Mouse (Mus musculus): ENCODE measurements around the gene Sec14l5.

Gene Sec14l5

GRCm38 (mm10) chr16:5153299-5154026, 6.6 kb downstream of the Sec14l5 start:
- DNase-seq (ENCODE audit: low spot score in 2 of 2), result no peak

DNA sequence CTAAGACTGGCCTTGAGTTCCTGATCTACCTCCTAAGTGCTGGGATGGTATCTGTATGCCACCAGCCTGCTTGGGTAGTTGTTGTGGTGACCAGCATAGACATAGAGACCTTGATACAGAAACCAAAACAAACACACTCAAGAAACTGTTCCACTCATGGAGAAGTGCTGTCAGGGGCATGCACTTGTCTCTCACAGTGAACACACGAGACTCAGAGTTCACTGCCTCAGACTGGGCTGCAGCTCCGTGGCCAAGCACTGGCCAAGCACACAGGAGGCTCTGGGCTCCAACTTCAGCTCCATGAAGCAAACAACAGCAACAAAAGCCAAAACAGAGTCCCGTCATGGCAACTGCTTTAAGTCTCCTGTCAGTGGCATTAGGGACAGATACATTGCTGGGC, 8.1 kb downstream of the Sec14l5 start:
- DNase-seq (ENCODE audit: low spot score in 2 of 2), result no peak

- no peak for DNase-seq (ENCODE audit: low spot score in 2 of 2)
Observed at GRCm38 (mm10) chr16:5156495-5156894, 9.6 kb downstream of the Sec14l5 start.

DNA sequence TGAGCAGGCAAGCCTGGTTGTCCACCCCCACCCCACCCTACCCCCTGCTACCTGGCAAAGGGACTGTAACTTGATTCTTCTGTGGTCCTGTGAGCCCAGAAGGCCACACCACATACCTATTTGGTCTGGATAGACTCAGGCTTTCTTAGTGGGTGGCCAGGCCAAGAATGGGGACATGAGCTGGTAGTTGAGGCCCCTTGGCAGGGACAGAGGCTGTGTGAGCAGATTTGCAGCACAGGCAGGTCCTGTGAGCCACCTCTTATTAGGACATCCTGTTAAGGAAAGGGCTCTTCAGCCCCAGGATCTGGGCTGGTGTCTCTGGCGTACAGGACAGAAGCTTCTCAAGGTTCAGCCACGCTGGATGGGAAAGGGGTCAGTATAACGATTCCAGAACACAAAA, 10.2 kb downstream of the Sec14l5 start:
- DNase-seq (ENCODE audit: low spot score in 2 of 2), result no peak

GRCm38 (mm10) chr16:5159248-5159647, 12.3 kb downstream of the Sec14l5 start:
- no peak for DNase-seq (ENCODE audit: low spot score in 2 of 2)

DNA sequence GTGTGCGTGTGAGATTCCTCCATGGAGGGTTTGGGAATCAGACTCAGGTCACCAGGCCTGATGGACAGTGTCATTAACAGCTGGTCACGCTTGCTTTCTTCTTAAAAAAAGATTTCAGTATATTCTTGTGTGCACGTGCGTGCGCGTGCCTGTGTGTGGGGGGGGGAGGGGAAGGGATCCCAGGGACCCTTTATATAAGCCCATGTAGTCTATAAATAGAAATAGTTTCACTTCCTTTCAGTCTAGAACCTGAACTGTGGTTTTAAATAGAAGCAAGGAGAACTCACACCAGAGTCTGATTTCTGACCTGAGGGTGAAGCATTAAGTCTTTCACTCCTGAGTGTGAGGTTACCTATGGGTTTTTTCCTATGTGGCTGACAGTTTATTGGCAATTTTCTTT, 17.4 kb downstream of the Sec14l5 start:
- no peak for DNase-seq (ENCODE audit: low spot score in 2 of 2)

- no peak for DNase-seq (ENCODE audit: low spot score in 2 of 2)
Observed at GRCm38 (mm10) chr16:5168038-5168437, 21.1 kb downstream of the Sec14l5 start.

DNA sequence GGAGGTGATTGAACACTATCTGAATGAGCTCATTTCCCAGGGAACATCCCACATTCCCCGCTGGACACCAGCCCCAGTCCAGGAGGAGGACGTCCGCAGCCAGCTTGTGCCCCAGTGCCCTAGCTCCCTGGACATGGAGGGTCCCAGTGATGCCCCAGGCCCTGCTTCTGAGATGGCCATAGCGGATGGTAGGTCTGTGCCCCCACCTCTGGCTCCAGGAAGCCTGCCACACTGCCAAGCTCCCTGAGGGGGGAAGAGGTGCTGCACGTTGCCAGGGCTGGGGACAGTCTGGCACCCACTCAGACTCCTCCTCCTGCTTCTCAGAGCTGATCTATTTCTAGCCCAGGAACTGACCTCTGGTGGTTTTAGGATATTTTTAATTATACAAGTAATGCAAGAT, 21.9 kb downstream of the Sec14l5 start:
- no peak for DNase-seq (ENCODE audit: low spot score in 2 of 2)

DNA sequence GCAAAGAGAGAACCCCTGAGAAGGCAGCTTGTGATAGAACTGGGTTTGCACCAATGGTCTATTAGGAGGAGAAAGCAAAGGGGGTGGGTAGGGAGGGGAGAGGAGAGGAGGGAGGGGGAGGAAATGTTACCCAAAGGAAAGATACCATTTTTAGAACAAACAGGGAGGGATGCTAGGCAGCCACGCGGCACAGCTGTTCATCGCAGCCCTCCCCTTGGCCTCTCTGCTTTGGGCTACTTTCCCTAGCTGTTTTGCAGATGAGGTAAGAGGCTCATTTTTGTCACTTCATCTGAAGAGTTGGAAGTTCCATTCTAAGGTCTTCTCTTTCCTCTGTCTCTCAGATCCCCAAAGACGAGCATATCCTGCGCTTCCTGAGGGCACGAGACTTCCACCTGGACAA, 25.7 kb downstream of the Sec14l5 start:
- no peak for DNase-seq (ENCODE audit: low spot score in 2 of 2)

- DNase-seq (ENCODE audit: low spot score in 2 of 2), result no peak
Observed at GRCm38 (mm10) chr16:5183310-5183975, 36.5 kb downstream of the Sec14l5 start.

- no peak for DNase-seq (ENCODE audit: low spot score in 2 of 2)
Observed at GRCm38 (mm10) chr16:5184101-5184500, 37.2 kb downstream of the Sec14l5 start.

DNA sequence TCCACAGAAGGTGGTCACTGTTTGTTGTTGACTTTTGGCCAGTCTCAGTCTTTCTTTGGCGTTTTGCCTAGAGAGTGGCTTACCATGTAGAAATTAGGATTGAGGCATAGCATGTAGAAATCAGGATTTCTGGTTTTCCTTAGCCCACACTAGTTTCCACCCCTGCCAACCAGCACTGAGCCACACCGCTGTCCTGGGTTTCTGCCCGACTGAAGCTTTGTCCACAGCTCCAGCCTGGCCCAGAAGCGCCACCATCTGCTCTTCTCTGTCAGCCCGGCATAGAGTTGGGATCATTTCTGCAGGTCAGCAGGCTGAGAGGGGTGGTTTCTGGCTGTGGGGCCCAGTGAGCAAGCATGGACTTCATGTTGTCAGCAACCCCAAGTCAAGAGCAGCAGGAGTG, 38.0 kb downstream of the Sec14l5 start:
- DNase-seq (ENCODE audit: low spot score in 2 of 2), result no peak

GRCm38 (mm10) chr16:5185691-5186090, 38.8 kb downstream of the Sec14l5 start:
- DNase-seq (ENCODE audit: low spot score in 2 of 2), result no peak

DNA sequence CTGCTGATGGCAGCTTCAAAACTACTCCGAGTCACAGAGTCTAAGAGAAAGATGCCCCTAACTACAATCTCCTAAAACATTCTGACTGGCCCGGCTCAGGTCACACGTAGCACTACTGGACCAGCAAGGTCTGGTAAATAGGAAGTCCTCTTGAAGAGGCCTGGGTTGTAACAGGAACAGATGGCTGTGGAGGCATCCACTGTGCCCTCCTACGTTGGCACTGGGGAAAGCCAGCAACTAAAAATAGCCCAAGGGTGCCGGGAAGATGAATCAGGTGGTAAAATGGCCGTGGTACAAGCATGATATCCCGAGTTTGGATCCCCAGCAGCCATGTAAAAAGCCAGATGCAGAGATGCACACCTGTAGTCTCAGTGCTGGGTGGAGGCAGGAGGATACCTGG, 39.3 kb downstream of the Sec14l5 start:
- no peak for DNase-seq (ENCODE audit: low spot score in 2 of 2)

DNA sequence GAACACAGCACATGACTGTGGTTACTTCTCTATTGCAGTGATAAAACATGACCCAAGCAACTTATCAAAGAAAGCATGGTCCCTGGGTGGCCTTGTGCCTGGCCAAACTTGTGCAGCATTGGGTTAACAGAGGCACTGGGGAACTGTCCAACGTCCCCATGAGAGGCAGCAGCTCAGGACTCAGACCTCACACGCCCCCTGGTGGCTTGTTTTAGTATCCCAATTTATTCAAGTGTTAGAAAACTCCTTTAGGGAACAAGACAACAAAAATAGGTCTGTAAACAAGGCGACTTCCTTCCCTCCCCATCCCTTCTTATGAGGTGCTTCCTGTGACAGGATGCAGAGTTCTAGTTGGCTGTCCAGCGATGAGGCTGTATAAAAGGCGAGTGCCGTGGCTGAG, 48.2 kb downstream of the Sec14l5 start:
- DNase-seq (ENCODE audit: low spot score in 2 of 2), result no peak

DNA sequence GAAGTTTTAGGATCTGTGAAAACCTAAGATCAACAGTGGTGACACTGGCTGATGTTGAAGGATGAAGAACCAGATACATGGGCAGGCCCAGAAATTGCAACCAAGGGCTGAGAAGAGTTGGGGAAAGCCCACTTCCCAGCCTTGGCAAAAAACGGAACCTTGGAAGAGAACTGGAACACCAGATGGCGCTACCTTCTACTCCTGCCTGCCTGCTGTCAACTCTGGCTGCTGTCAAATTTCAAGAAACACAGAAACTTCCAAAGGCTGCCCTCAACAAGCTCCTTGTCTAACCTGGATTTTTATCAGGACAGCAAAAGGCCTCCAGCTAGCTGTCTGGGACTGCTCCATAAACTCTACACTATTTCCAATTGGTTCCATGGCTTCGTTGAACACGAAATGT, 55.8 kb downstream of the Sec14l5 start:
- peak in 1 of 2 experiments; percentile 34 for DNase-seq (ENCODE audit: low spot score in 2 of 2)

GRCm38 (mm10) chr16:5203200-5203599, 56.3 kb downstream of the Sec14l5 start:
- peak in 1 of 2 experiments; percentile 24 for DNase-seq (ENCODE audit: low spot score in 2 of 2)

GRCm38 (mm10) chr16:5203668-5204433, 56.9 kb downstream of the Sec14l5 start, which contains the start of gene Nagpa:
Gene Nagpa (minus strand): TSS chr16:5204012.
- peak; percentile 75 to 78 for DNase-seq (ENCODE audit: low spot score in 2 of 2)

- DNase-seq (ENCODE audit: low spot score in 2 of 2), result no peak
Observed at GRCm38 (mm10) chr16:5205431-5205970, 58.6 kb downstream of the Sec14l5 start.

DNA sequence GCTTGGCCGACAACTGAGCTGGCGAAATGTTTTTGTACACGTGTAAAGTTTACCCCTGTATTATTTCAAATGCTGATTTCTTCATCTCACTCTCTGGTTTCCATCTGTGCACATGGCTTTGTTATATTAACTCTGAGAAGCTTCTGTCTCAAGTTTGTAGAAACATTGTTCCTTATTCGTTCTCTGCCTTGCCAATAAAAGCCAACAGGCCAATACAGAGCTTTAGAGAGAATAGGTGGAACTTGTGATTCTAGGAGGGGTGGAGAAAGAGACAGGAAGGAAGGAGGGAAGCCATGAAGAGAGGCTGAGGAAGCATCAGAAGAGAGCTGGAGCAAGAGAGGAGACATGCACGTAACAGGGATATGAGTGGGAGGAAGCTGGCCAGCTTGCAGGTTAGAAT, 59.1 kb downstream of the Sec14l5 start:
- DNase-seq (ENCODE audit: low spot score in 2 of 2), result no peak

DNA sequence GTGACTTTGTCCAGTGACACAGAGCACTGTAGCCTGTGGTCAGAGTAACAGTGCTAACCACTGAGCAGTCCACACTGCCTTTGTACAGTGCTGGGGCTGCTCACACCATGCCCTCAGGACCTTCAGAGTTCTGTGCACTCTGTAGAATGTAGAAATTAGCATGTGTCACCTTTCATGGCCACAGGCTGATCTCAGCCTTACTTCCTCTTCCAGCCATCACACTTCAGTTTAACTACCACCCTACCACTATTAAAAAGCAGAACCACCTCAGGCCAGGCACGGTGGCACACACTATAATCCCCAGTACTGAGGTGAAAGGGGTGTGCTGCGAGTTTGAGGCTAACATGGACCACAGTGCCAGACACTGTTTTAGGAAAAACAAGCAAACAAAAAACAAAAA, 63.5 kb downstream of the Sec14l5 start:
- no peak for DNase-seq (ENCODE audit: low spot score in 2 of 2)

DNA sequence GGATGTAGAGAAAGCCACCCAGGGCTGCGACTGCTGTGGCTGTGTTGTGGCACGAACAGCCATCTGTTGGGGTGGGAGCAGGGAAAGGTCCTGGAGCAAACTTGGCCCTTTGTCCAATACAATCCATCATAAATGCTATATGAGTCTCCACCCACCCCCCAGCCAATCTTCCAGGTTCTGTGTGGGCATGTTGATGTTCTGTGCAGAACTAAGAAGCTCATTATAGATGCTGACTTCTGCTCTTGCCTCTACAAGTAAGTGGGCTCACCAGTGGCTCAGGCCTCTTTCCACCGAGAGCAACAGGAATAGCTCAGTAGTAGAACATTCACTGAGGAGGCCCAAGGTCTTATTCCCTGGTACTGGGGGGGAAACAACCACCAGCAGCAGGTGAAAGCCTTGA, 65.2 kb downstream of the Sec14l5 start:
- DNase-seq (ENCODE audit: low spot score in 2 of 2), result no peak

All from frontal cortex, postnatal 10 days (tissue).